In genomic region chr1:20951799-20952198, GRCm38 (mm10) we compare ENCODE assay signal across 8 mouse cellular contexts. TPM values are rescaled to one million over a fixed set of nuclear protein-coding genes. Genes with fewer than 3 reads are reported as not detected.
A peak's percentile ranks its signal among the peaks of the same experiment; 100 is the strongest.
DNase-seq lines count a peak whose midpoint lies in the region; ATAC-seq and TF ChIP-seq lines count a peak whose summit lies in the region.

No protein-coding gene starts in this region.

- H3K4me2 ChIP-seq in lung, embryonic 14.5 days = peak overlapping the region; percentile 68
- H3K4me2 ChIP-seq in limb, embryonic 13.5 days (replicated peaks) = peak overlapping the region; percentile 82

- H3K9me3 ChIP-seq in lung, embryonic 14.5 days (ENCODE audit: low read depth, low read length) = no peaks in the 10 kb centered on the region
- no peaks in the 10 kb centered on the region for H3K9me3 ChIP-seq in limb, embryonic 13.5 days

- peak overlapping the region; percentile 45 for H3K4me3 ChIP-seq in lung, embryonic 14.5 days (ENCODE audit: low read depth, low read length)
- H3K4me3 ChIP-seq in limb, embryonic 13.5 days = peak overlapping the region; percentile 60
- peak overlapping the region; percentile 62 for H3K4me3 ChIP-seq in olfactory bulb, adult 2 months (ENCODE audit: insufficient read depth, low read depth, low read length)

- H3K4me1 ChIP-seq in lung, embryonic 14.5 days (ENCODE audit: insufficient read depth) = no peaks in the 10 kb centered on the region
- H3K4me1 ChIP-seq in limb, embryonic 13.5 days = peaks cover 6% of the 10 kb centered on the region; the same call in 1 of the 2 replicates
- peaks cover 7% of the 10 kb centered on the region for H3K4me1 ChIP-seq in olfactory bulb, adult 2 months (ENCODE audit: control insufficient read depth, insufficient read depth, low read length)

- no peak; the same call in 1 of the 2 replicates for ATAC-seq in lung, embryonic 14.5 days (ENCODE audit: insufficient read depth)
- 0 out of 2 replicates have a peak, but pooled peaks have one; percentile 25 for ATAC-seq in erythroblast, adult 5-6 weeks (replicated peaks; ENCODE audit: low FRiP score, poor library complexity, severe bottlenecking)
- ATAC-seq in limb, embryonic 13.5 days (ENCODE audit: low FRiP score, low read depth) = no peak

- no peaks in the 10 kb centered on the region for H3K36me3 ChIP-seq in lung, embryonic 14.5 days (ENCODE audit: insufficient read depth)
- no peaks in the 10 kb centered on the region for H3K36me3 ChIP-seq in limb, embryonic 13.5 days

- H3K9ac ChIP-seq in lung, embryonic 14.5 days = peak overlapping the region; percentile 43
- peak overlapping the region; percentile 71 for H3K9ac ChIP-seq in limb, embryonic 13.5 days

- no peak for DNase-seq in lung, embryonic 14.5 days
- DNase-seq in lung, postnatal 36 days = no peak
- no peak for DNase-seq in gastrocnemius, postnatal 25 days
- no peak for DNase-seq in adrenal gland, postnatal 25 days
- no peak for DNase-seq in frontal cortex, postnatal 36 days (ENCODE audit: low spot score in 2 of 2)

- TF ChIP-seq POLR2A in olfactory bulb, adult 2 months (IDR thresholded peaks at IDR 0.05; ENCODE audit: insufficient read depth, low read depth, low read length) = no peak

- TF ChIP-seq CTCF in lung, embryonic 14.5 days (IDR thresholded peaks at IDR 0.05; ENCODE audit: low read depth) = no peak
- no peak for TF ChIP-seq CTCF in olfactory bulb, adult 2 months (IDR thresholded peaks at IDR 0.05; ENCODE audit: insufficient read depth, low read depth, low read length)

- H3K27ac ChIP-seq in lung, embryonic 14.5 days (ENCODE audit: low read depth) = no peak overlapping the region
- H3K27ac ChIP-seq in limb, embryonic 13.5 days = peak overlapping the region; percentile 40; the same call in 1 of the 2 replicates
- peak overlapping the region; percentile 96 for H3K27ac ChIP-seq in olfactory bulb, adult 2 months (ENCODE audit: insufficient read depth, low read depth, low read length)

- 7% methylated on average over 16 of the region's 16 CpGs for WGBS in lung, embryonic 14.5 days
- 5% methylated on average over 16 of the region's 16 CpGs for WGBS in limb, embryonic 13.5 days
- WGBS in olfactory bulb, adult 2 months = 2% methylated on average over 16 of the region's 16 CpGs

- H3K27me3 ChIP-seq in lung, embryonic 14.5 days (ENCODE audit: insufficient read depth, low read length) = no peaks in the 10 kb centered on the region
- no peaks in the 10 kb centered on the region for H3K27me3 ChIP-seq in limb, embryonic 13.5 days

RNA-seq across cellular contexts. Expression of gene Efhc1, which starts 0.4 kb away (rescaled TPM):
- polyA plus RNA-seq in lung, embryonic 14.5 days (2014; fragmentation: Nextera tagmentation; extraction: Ambion mirVana) = 2.3 and 3.0 TPM in 2 replicates
- total RNA-seq in erythroblast, adult 5-6 weeks (2015; ENCODE audit: low replicate concordance) = not detected in 2 replicates
- total RNA-seq in erythroblast, adult 5-6 weeks (2017; ENCODE audit: low replicate concordance) = not detected in 2 replicates
- polyA plus RNA-seq in limb, embryonic 13.5 days (2015; fragmentation: Nextera tagmentation; extraction: Ambion mirVana) = 1.9 and 3.1 TPM in 2 replicates
- not detected in 2 replicates for polyA plus RNA-seq in olfactory bulb, adult 2 months (2012; ENCODE audit: insufficient read depth, insufficient read length, low replicate concordance, missing spikeins)
- total RNA-seq in gastrocnemius, postnatal 25 days (2021) = under 1 TPM; 0.41 to 0.51 TPM
- 1.7 and 4.3 TPM in 2 replicates for total RNA-seq in adrenal gland, postnatal 25 days (2021)
